Mouse (Mus musculus): Measurements from ENCODE around the gene Tnks1bp1.

DNA sequence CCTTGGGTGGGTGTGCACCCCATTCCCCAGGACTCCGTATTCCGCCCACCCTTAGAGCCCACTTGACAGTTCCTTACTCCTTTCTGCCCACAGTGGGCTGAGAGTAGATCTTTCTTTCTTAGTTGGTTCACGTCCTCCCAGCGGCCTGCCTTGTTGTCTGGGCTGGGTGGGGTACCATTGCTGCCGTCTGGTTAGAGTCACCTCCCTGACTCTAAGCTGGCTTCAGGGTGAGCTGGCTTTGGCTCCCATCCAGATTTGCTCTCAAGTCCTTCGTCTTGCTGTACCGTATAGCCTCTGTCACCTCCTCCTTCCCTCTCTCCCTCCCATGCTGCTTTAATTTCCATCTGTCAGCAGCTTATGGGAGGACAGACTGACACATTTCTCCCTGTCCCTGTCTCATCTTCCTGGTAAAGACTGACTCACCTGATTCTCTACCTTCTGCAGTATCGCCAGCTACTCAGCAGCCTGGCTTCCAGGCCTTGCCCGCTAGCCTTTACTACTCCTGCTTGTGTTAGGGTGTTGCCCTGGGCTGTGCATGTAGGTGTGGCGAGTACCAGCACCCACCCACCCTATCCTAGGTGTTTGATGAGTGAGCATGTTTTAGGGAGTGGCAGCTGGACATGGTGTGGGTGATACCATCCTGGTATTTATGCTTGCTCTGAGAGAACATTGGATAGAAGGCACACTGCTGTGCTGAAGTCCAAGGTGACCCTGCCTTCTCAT is 20.2 kb downstream of the Tnks1bp1 start:
- TF ChIP-seq POLR2A (IDR thresholded peaks at IDR 0.05; ENCODE audit: insufficient read depth, low read length), result no peak
- TF ChIP-seq CTCF (IDR thresholded peaks at IDR 0.05; ENCODE audit: low read depth, low read length), result no peak

Data from ES-Bruce4 (cell line).